Mouse (Mus musculus) forebrain, embryonic 16.5 days (tissue): ENCODE measurements around the gene Sh3glb2. TPM values are rescaled to one million over a fixed set of nuclear protein-coding genes. Genes with fewer than 3 reads are reported as not detected.

Experiments
- ATAC-seq: fragments of 200-750 bp; cut with Nextera tagmentation; 2 replicates; pipeline ENCODE4 v1.8.0; 2017; ENCODE audit warnings: mild to moderate bottlenecking, moderate library complexity
- H3K27ac ChIP-seq: fragments of 300-500 bp; sonication (generic); 2 replicates; pipeline ENCODE4 v1.5.1; 2014; ENCODE audit warnings: low read length, control low read depth
- H3K27me3 ChIP-seq: fragments of 300-500 bp; sonication (generic); replicated peaks from 2 replicates; pipeline ENCODE4 v1.6.1; 2014; ENCODE audit warnings: low read length; ENCODE audit not compliant: control insufficient read depth, insufficient read depth
- H3K36me3 ChIP-seq: fragments of 300-500 bp; sonication (generic); 2 replicates; pipeline ENCODE4 v1.6.1; 2014; ENCODE audit not compliant: control insufficient read depth, insufficient read depth
- H3K4me1 ChIP-seq: fragments of 300-500 bp; sonication (generic); replicated peaks from 2 replicates; pipeline ENCODE4 v1.6.1; 2014; ENCODE audit warnings: low read length; ENCODE audit not compliant: control insufficient read depth, insufficient read depth
- H3K4me2 ChIP-seq: fragments of 300-500 bp; sonication (generic); 2 replicates; pipeline ENCODE4 v1.6.1; 2014; ENCODE audit warnings: mild to moderate bottlenecking, low read length, control low read depth
- H3K4me3 ChIP-seq: fragments of 300-500 bp; sonication (generic); replicated peaks from 2 replicates; pipeline ENCODE4 v1.5.1; 2014; ENCODE audit warnings: mild to moderate bottlenecking, low read length, control low read depth
- H3K9ac ChIP-seq: fragments of 300-500 bp; sonication (generic); replicated peaks from 2 replicates; pipeline ENCODE4 v1.6.1; 2014; ENCODE audit warnings: low read depth, low read length, control low read depth
- H3K9me3 ChIP-seq: fragments of 300-500 bp; sonication (generic); 2 replicates; pipeline ENCODE4 v1.6.1; 2016; ENCODE audit warnings: low read length; ENCODE audit not compliant: control insufficient read depth
- WGBS: fragments of 180-500 bp; shearing (Covaris S2); extraction: QIAGEN DNeasy Blood & Tissue Kit; methylation state at CpG from one replicate; pipeline ENCODE4 v1.1.7; 2014; 5-methylcytosine and 5-hydroxymethylcytosine counted together
- polyA plus RNA-seq: library from polyadenylated mRNA; unstranded; fragments of >200 nt; fragmentation: Nextera tagmentation; extraction: Ambion mirVana; gene quantifications from 2 replicates; pipeline ENCODE4 v1.2.1, GENCODE M21; 2015

Sh3glb2 gene
- polyA plus RNA-seq = 159 and 203 TPM in 2 replicates

DNA sequence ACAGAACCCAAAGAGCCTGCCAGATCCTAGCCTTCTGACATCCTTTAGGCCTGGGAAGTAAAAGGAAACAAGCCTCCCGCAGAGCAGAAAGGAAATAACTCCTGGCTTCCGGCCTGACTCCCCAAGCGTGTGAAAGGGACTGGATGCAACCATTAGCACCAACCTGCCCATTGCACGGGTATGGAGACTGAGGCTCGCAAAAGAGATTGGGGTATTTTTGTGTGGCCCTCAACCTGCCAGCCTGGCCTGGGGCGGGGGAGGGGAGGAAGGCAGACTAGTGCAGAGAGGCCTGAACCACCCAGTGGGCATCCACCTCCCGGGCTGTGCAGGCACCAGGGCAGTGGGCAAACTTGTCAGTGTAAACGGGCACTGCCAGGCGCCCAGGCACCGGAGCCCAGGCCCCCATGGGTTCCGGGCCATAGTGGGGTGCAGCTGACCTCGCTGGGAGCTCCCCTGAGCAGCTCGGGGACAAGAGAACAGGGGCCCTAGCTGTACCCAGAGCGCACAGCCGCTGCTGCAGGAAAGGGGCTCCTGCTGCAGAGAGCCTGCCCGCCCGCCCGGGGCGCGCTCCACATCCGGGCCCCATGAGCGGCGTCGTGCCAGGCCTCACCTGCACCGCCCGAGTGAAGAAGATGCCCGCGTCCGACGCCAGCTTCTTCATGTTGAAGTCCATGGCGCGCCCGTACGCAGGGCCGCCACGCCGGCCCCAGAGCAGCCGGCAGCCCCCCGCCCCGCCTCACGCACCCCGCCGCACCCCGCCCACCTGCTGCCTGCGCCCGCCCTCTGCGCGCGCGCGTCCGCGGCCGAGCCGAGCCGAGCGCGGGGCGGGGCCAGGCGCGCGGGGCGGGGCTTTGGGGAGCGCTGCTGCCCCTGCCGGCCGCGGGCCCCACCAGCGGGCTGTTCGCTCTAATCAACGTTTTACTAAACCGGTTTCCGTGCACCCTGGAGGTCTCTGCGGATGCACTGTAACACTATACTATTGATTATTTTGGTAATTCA, at the start of gene Sh3glb2:
Sh3glb2 (minus strand) TSS at position 805 of the 999 bp plus-strand sequence.
- peak; percentile 81 for ATAC-seq

DNA sequence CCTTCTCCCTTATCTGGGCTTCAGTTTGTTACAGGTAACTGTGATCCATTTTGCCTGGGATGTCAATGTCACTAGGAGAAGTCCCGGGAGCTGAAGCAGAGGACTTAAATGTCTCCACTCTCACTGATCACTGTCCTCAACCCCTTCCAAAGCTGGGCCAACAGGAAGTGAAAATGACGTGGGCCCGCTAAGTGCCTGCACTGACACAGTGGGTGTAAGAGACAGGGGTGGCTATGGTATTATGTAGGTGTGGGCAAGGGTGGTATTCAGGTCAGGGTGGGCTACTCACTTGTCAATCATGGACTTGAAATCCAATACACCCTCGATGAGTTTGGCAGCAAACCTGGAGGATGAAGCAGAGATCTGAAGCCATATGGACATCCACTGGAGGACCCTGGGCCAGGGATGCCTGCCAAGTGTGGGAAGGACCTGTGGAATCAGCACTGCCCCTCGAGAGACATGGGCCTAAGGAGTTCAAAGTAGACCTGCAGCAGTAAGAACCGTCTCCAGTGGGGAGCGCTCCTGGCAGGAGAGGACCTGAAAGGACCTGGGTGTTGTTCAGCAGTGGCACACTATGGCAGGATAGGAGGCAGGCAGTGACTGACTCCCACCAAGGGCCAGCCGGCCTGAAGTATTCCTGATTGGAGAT, 49.4 kb upstream of the Sh3glb2 start:
- no peak overlapping the region for H3K27ac ChIP-seq
- 0 out of 2 replicates have a peak, but pooled peaks cover 2% of the 10 kb centered on the region for H3K4me1 ChIP-seq
- H3K9ac ChIP-seq = no peak overlapping the region
- WGBS = 86% methylated on average over 8 of the region's 8 CpGs
- H3K9me3 ChIP-seq = no peaks in the 10 kb centered on the region
- ATAC-seq = no peak
- peaks cover 18% of the 10 kb centered on the region; the same call in 1 of the 2 replicates for H3K36me3 ChIP-seq
- H3K4me2 ChIP-seq = no peak overlapping the region
- H3K4me3 ChIP-seq = no peak overlapping the region
- H3K27me3 ChIP-seq = no peaks in the 10 kb centered on the region

More for the DNA sequence above, at the start of gene Sh3glb2:
- Histone ChIP-seq H3K27me3 (no peaks in the 10 kb centered on the region), H3K9me3 (no peaks in the 10 kb centered on the region), H3K4me2 (peak within 1 kb of the TSS; percentile 81), H3K4me3 (peak within 1 kb of the TSS; percentile 67), H3K9ac (peak within 1 kb of the TSS; percentile 91), H3K27ac (peak within 1 kb of the TSS; percentile 73; the same call in 1 of the 2 replicates), H3K36me3 (no peaks in the 10 kb centered on the region), H3K4me1 (peaks cover 27% of the 10 kb centered on the region)
- WGBS = 3% methylated on average over 64 of the region's 73 CpGs

DNA sequence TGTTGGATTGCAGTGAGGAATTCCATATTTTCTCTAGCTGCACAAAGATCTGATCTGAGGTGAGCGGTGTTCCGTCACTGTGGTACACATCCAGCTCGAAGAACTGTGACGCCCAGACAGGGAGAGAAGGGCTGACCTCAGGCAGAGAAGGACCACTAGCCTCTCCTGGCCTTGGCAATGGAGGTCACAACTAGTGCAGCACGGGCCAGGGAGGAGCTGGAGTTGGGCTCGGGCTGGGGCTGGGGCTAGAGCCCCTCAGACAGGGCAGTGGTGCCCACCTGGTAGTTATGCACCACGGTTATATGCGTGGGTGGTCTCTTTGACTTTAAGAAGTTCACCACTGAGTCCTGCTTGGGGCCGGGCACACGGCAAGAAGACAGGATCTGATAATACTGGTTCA, 48.6 kb upstream of the Sh3glb2 start:
- WGBS = 91% methylated on average over 10 of the region's 10 CpGs
- Histone ChIP-seq H3K27me3 (no peaks in the 10 kb centered on the region), H3K4me2 (no peak overlapping the region), H3K9ac (no peak overlapping the region), H3K4me1 (no peaks in the 10 kb centered on the region), H3K4me3 (no peak overlapping the region), H3K36me3 (peaks cover 18% of the 10 kb centered on the region; the same call in 1 of the 2 replicates), H3K9me3 (no peaks in the 10 kb centered on the region), H3K27ac (no peak overlapping the region)
- ATAC-seq = no peak

DNA sequence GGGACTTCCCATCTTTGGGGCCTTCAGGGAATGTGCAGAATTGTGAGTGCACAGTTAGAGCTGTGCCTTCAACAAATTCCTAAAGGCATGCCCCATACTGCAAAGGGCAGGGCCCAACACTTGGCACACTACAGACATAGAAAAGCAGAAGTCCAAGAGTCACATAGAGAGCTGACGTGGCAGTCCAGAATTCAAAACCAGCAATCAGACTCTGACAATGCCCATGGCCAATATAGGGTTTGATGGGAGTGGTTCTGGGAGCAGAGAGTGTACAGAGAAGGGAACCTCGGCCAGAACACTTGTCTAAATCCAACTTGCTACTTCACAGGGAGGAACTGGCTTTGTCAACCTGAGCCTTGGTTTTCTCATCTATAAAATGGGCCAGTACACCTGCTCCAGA, 48.1 kb upstream of the Sh3glb2 start:
- ATAC-seq = no peak

DNA sequence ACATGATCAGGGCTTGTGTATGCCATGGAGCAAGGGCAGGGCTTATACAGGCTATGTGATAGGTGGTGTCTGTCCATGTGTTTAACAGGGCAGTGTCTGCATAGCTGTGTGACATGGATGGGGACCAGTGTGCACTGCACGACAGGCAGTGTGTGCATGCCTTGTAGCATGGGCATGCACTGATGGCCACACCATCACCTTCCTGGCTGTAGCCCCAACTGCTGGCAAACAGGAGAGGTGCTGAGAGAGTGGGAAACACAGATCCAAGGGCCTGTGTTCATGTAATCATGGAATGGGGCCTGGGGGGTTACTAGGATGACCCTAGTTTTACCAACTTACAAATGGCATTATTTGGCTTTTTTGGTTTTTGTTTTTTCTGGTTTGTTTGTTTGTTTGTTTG, 44.7 kb upstream of the Sh3glb2 start:
- Histone ChIP-seq H3K4me2 (no peak overlapping the region), H3K4me1 (peaks cover 15% of the 10 kb centered on the region), H3K27ac (no peak overlapping the region), H3K4me3 (no peak overlapping the region), H3K27me3 (no peaks in the 10 kb centered on the region), H3K9ac (no peak overlapping the region), H3K36me3 (peaks cover 23% of the 10 kb centered on the region), H3K9me3 (no peaks in the 10 kb centered on the region)
- no peak for ATAC-seq
- WGBS = 87% methylated on average over 1 of the region's 1 CpGs

More for the DNA sequence above, 48.1 kb upstream of the Sh3glb2 start:
- Histone ChIP-seq H3K27ac (no peak overlapping the region), H3K27me3 (no peaks in the 10 kb centered on the region), H3K9me3 (no peaks in the 10 kb centered on the region), H3K9ac (no peak overlapping the region), H3K4me1 (no peaks in the 10 kb centered on the region), H3K36me3 (peaks cover 21% of the 10 kb centered on the region; the same call in 1 of the 2 replicates), H3K4me2 (no peak overlapping the region), H3K4me3 (no peak overlapping the region)
- WGBS = 89% methylated on average over 2 of the region's 2 CpGs

DNA sequence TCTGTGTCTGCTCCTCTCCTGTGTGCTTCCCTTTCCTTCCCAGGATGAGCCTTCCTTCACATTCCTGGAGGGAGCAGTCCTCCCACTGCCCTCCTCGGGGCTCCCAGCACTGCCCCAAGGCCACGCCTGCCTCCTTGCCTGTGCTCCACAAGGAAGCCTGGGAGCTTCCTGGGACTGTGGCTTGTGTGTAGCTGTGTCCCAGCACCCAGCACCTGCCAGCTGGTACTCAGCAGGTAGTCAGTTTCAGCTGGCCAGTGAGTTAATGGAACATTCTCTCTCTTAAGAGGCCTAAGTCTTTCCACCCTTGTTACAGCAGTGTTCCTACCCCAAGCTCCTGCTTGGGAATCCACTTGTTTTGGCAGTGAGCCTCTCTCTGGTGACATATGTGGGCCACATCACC, 43.7 kb upstream of the Sh3glb2 start:
- ATAC-seq = no peak
- Histone ChIP-seq H3K4me1 (peaks cover 17% of the 10 kb centered on the region), H3K9me3 (no peaks in the 10 kb centered on the region), H3K4me2 (no peak overlapping the region), H3K4me3 (no peak overlapping the region), H3K27ac (no peak overlapping the region; the same call in 1 of the 2 replicates), H3K27me3 (no peaks in the 10 kb centered on the region), H3K36me3 (peaks cover 23% of the 10 kb centered on the region), H3K9ac (no peak overlapping the region)
- 79% methylated on average over 2 of the region's 2 CpGs for WGBS

DNA sequence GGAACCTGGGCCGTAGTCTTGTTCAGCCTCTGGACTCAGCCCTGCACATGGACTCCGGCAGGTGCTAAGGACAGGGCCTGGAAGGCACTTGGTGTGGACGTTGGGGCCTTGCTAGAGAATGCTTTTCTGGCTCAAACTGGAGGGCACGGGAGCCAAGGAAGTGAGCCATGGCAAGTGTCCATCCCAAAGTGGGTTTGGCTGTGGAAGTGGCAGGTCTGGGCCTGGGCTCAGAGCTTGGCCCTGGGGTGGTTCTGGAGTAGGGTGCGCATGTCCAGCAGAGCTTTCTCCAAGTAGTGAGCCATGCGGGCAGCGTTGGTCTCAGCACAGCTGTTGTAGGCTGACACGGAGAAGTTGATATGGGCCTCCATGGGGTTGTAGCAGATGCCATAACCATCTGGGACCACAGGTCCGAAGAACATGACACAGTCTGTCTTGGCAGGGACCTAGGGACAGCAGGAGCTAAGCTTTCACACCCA, 43.3 kb upstream of the Sh3glb2 start:
- Histone ChIP-seq H3K4me2 (no peak overlapping the region), H3K9me3 (no peaks in the 10 kb centered on the region), H3K27ac (no peak overlapping the region), H3K4me1 (peaks cover 17% of the 10 kb centered on the region), H3K9ac (no peak overlapping the region), H3K36me3 (peaks cover 18% of the 10 kb centered on the region), H3K4me3 (no peak overlapping the region), H3K27me3 (no peaks in the 10 kb centered on the region)
- WGBS = 85% methylated on average over 9 of the region's 9 CpGs
- no peak for ATAC-seq

DNA sequence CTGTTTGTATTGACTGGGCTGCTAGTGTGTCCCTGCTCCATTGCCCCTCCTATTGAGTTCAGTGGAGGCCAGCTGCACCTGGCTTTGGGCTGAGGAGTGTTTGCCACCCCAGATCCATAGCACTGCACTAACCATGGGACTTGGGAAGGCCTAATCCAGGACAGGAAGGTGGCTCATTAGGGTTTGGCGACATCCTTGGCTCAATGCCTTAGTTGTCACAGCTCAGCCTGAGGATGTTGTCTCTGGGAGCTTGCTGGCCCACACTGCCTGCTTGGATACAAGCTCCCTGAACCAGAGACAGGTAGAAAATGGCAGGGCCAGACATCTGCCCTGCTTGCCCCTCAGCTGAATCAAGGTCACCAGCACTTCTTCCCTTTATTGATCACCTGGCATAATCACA, 42.4 kb upstream of the Sh3glb2 start:
- Histone ChIP-seq H3K9ac (no peak overlapping the region), H3K36me3 (peaks cover 16% of the 10 kb centered on the region)
- WGBS = 78% methylated on average over 1 of the region's 1 CpGs

More for the DNA sequence above, 42.4 kb upstream of the Sh3glb2 start:
- ATAC-seq = no peak
- peaks cover 17% of the 10 kb centered on the region for H3K4me1 ChIP-seq
- H3K9me3 ChIP-seq = no peaks in the 10 kb centered on the region
- no peaks in the 10 kb centered on the region for H3K27me3 ChIP-seq
- H3K4me2 ChIP-seq = no peak overlapping the region
- H3K4me3 ChIP-seq = no peak overlapping the region
- no peak overlapping the region for H3K27ac ChIP-seq
